Mouse (Mus musculus) kidney, adult 9 months (tissue): Measurements from ENCODE around the gene Atad2b.
"Not testable (repeated sequence)": the region's sequence is repeated elsewhere in the genome, so short reads cannot be mapped to it uniquely, and the experiment has no call there.

Source experiments
- DNase-seq: peaks from one replicate; pipeline ENCODE4 v3.0.0; 2022

Atad2b gene

GRCm38 (mm10) chr12:4916994-4917804 is at the start of gene Atad2b:
Atad2b (plus strand) TSS chr12:4917353.
- DNase-seq, result peak; percentile 97

DNA sequence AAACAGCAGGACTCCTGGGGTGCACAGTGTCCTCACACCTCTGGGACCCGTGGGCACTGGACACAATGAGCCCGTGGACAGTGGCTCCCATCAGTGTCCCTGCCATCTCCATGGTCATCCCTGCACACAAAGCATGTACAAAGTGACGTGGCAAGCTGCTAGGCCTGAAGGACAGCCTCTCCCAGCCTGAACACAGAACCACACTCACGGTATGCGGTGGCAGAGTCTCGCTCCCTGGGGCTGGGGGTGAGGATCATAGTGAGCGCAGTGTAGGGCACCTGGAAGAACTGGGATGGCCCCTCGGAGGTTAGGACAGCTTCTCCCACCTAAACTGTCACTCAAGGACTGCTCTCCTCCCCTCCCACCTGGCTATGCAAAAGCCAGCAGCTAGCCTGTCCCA is 48.2 kb upstream of the Atad2b start:
- DNase-seq, result no peak

DNA sequence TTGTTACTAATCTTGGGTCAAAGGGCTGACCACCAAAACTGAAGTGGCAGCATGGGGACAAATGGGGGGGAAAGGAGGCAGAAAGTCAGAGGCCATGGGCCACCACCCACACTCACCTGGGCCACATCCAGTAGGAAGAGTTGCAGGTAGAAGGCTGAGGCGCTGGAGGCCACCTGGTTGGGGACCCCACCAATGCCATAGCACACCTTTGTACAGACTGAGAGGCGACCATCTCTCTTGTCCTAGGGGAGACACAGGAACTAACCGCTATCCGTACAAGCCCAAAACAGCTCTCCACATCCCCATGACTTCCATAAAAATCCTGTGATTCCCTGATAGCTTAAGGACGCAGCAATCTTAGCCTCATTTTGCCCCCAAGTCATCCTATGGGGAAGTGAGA is 45.9 kb upstream of the Atad2b start:
- no peak for DNase-seq

GRCm38 (mm10) chr12:4872273-4872672 is 44.9 kb upstream of the Atad2b start:
- DNase-seq, result no peak

DNA sequence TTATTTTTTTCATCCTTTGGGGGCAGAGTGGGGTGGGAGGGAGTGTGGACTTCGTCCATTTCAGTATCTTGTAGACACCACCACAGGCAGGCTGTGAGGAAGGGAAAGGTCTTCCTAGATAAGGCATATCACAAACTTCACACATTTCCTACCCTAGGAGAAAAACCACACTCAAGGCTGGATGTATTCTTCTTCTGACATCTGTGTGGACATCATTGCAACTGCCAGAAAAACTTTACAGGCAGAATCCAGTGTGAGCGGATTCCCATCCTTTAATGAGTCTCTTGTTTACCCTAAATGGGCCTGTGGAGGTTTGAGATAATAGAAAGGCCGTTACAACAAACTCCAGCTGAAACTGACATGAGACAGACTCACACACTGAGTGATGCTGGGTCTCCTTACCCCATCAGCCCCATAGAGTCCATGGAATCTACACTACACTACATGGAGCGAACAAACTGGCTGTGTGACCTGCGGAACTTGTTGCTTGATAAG is 44.1 kb upstream of the Atad2b start:
- no peak for DNase-seq

- DNase-seq, result no peak
These were observed 43.6 kb upstream of the Atad2b start for GRCm38 (mm10) chr12:4873531-4873930.

DNA sequence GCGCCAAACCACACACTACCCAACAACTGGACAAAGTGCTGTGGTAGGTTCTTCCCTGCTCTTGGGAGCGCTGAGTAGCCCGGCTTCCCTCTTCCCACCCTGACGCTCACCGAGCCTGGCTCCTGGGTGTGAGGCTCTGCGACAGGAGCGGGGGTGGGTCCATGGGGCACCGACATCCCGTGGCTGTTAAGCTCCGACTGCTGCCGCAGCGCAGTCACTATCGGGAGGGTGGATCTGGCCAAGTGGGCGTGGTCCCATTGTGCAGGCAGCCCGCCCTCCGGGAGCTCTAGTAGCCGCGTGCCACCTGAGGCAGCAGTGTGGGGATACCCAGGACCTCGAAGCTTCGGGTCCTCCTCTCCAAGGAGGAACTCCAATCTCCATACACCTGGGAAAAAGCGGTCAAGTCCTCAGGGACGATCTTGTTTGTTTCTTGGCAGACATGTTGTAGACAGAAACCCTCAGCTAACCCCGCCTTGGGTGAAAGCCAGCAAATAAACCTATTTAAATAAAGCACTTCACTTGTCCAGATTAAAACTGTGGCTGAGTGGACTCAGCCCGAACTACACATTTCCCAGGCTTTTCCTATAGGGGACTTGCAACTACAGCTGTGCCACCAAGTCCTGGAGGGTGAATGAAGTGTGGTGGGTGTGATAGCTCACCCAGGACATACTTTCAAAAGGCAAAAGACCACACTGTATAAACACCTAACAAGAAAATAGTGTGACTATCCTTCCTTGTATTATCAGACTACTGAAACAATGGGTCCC is 42.8 kb upstream of the Atad2b start, which contains the start of gene Mfsd2b:
Gene Mfsd2b (minus strand): TSS at position 199 of the 767 bp plus-strand sequence.
- peak; percentile 77 for DNase-seq

GRCm38 (mm10) chr12:4875623-4876022 is 41.5 kb upstream of the Atad2b start:
- no peak for DNase-seq

DNA sequence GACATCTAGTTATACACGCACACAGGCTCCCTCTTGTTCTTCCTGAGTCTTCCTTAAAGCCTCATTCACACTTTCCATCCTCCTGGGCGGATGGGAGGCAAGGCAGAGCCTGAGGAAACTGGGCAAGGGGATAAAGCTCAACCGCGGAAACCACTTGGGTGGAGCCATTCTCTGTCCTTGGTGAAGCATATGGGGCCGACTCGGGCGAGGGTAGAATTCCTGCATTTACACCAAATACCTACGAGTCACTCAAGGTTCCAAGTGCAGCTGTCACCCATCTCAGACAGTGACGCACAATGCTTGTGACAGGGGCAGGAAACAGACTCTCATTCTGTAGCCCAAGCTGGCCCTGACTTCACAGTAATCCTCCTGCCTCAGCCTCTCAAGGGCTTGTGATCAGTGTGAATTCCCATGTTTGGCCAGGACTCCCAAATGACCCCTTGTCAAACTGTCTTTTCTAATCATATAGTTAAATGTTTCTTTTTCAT is 38.8 kb upstream of the Atad2b start:
- DNase-seq, result no peak

DNA sequence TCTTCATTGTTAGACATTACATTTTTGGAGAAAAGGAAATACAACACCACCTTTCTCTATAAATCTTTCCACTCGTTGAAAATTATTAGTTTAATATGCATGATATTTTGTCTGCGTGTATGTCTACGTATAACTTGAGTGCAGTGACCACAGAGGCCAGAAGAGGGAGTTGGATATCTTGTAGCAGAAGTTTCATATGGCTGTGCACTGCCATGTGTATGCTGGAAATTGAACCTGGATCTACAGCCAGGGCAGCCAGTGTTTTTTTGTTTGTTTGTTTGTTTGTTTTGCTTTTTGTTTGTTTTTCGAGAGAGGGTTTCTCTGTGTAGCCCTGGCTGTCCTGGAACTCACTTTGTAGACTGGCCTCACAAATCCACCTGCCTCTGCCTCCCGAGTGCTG is 38.1 kb upstream of the Atad2b start:
- DNase-seq, result peak; percentile 55

GRCm38 (mm10) chr12:4882086-4882485 is 35.1 kb upstream of the Atad2b start:
- DNase-seq, result no peak

- no peak for DNase-seq
These were observed 32.1 kb upstream of the Atad2b start for GRCm38 (mm10) chr12:4885062-4885461.

GRCm38 (mm10) chr12:4886581-4886980 is 30.6 kb upstream of the Atad2b start:
- DNase-seq, result not testable (repeated sequence)

DNA sequence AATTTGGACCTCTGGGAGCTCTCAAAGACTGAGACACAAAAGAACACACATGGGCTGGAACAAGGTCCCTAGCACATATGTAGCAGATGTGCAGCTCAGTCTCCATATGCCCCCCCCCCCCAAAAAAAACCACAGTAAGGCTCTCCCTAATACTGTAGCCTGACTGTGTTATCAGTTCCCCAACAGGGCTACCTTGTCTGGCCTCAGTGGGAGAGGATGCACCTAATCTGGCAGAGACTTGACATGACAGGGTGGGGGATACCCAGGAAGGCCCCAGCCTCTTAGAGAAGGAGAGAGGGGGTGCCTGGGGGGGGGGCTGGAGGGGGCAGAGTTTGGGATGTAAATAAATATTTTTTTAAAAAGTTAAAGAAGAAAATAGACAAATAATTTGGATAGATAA is 28.4 kb upstream of the Atad2b start:
- DNase-seq, result no peak

GRCm38 (mm10) chr12:4889251-4889650 is 27.9 kb upstream of the Atad2b start:
- no peak for DNase-seq

GRCm38 (mm10) chr12:4889891-4890290 is 27.3 kb upstream of the Atad2b start:
- DNase-seq, result no peak

- DNase-seq, result no peak
These were observed 19.1 kb upstream of the Atad2b start for GRCm38 (mm10) chr12:4898024-4898423.

- DNase-seq, result no peak
These were observed 11.2 kb upstream of the Atad2b start for GRCm38 (mm10) chr12:4905946-4906345.

- DNase-seq, result no peak
These were observed 10.7 kb upstream of the Atad2b start for GRCm38 (mm10) chr12:4906476-4906875.

DNA sequence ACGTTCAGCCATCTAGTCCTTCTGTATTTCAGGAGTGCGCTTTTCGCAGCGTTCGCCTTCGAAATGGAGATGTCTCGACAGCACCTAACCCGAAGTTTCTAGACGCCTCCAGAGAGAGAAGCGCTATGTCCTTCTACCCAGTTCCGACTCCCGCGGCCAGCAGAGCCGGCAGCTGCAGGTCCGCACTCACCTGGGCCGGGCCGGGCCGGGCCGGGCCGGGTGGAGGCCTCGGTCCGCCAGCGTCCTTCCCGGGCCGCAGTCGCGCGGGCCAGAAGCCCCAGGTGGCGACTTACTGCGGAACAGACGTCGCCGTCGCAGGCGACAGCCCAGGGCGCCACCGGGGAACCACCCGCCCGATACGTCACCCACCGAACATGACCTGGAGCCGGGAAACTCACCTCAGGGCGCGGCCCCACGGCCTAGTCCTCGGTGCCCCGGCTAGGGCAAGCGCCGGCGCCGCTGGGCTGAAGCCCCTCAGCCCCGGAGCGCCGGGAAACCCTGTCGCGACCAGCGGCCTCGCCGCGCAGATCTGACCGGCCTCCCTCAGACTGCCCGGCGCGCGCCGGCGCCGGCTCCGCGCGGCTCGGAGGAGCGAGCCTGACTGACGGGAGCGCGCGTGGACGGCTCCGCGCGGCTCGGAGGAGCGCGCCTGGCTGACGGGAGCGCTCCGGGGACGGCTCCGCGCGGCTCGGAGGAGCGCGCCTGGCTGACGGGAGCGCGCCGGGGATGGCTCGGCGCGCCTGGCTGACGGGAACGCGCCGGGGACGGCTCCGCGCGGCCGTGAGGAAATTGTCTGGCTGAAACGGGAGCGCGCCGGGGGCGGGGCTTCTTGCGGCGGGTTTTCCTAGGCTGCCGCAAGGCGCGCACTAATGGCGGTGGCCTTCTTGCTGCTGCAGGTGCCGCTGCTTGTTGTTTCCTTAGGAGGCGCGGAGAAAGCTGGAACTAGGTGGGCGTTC is 9.9 kb upstream of the Atad2b start, which contains the start of gene Ubxn2a:
Gene Ubxn2a (minus strand): TSS at position 755 of the 956 bp plus-strand sequence.
- DNase-seq, result peak; percentile 96

DNA sequence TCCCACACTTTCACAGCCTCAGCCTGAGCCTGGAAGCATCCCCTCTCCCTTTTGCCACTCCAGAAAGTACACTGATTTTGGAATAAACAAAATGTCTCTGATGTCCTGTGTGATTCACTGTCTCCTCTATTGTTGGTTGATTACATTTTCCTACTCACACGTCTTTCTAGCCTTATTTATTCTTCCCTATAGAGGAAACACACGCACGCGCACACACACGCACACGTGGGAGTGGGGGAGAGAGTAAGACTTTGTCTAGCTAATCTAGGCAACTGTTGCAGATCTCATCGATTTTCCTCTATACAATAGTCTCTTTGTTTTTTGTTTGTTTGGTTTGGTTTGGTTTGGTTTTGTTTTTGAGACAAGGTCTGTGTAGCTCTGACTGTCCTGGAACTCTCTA is 8.8 kb upstream of the Atad2b start:
- DNase-seq, result no peak

DNA sequence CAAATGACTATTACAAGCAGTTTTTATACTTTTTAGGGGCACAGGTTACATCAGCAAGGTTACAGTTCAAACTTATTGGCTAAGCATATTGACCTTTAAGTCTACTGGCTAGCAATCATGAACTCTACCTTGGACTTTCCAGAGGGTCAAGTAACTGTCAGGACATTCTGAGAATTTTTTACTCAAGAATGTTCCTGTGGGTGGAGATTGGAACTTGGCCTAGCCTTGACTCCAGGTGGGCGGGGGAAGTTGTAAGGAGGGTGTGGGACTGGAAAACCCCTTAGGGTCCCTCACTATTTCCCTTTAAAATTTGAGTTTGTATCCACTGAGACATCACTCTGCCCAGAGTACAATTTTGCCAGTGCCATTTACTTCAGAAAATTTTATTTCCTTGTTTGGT is 6.7 kb upstream of the Atad2b start:
- DNase-seq, result peak; percentile 79
